Mouse (Mus musculus) thymus, adult 18-20 months (tissue): ENCODE results near the gene Jaml.
"Not testable (repeated sequence)": the region's sequence is repeated elsewhere in the genome, so short reads cannot be mapped to it uniquely, and the experiment has no call there.

Source experiments
- DNase-seq, 2 experiments: peaks; one replicate each; pipeline ENCODE4 v3.0.0; 2022; ENCODE audit warnings: mixed read lengths in 2 of 2

Jaml gene

GRCm38 (mm10) chr9:45079011-45079410 is at the start of gene Jaml:
Gene Jaml, plus strand, starts transcription at chr9:45079183.
- DNase-seq, result peak in 1 of 2 experiments; percentile 49

- DNase-seq, result no peak
These were observed 48.6 kb upstream of the Jaml start for GRCm38 (mm10) chr9:45030341-45030740.

GRCm38 (mm10) chr9:45032261-45032660 is 46.7 kb upstream of the Jaml start:
- no peak for DNase-seq

GRCm38 (mm10) chr9:45034526-45034925 is 44.5 kb upstream of the Jaml start:
- no peak for DNase-seq

- DNase-seq, result not testable (repeated sequence)
These were observed 41.2 kb upstream of the Jaml start for GRCm38 (mm10) chr9:45037803-45038202.

- no peak for DNase-seq
These were observed 39.5 kb upstream of the Jaml start, which contains the start of gene Mpzl2 for GRCm38 (mm10) chr9:45039499-45039898. Gene Mpzl2, plus strand, starts transcription at chr9:45039799.

GRCm38 (mm10) chr9:45040066-45040845 is 38.7 kb upstream of the Jaml start:
- DNase-seq, result no peak

- DNase-seq, result no peak
These were observed 37.7 kb upstream of the Jaml start for GRCm38 (mm10) chr9:45041131-45041838.

GRCm38 (mm10) chr9:45042056-45042720 is 36.8 kb upstream of the Jaml start:
- DNase-seq, result peak in 1 of 2 experiments; percentile 24

- DNase-seq, result no peak
These were observed 36.0 kb upstream of the Jaml start for GRCm38 (mm10) chr9:45042947-45043346.

- DNase-seq, result no peak
These were observed 32.0 kb upstream of the Jaml start for GRCm38 (mm10) chr9:45046973-45047372.

- DNase-seq, result no peak
These were observed 30.5 kb upstream of the Jaml start for GRCm38 (mm10) chr9:45048511-45048910.

- no peak for DNase-seq
These were observed 29.3 kb upstream of the Jaml start for GRCm38 (mm10) chr9:45049731-45050130.

GRCm38 (mm10) chr9:45050301-45050700 is 28.7 kb upstream of the Jaml start:
- no peak for DNase-seq

GRCm38 (mm10) chr9:45055082-45055713 is 23.8 kb upstream of the Jaml start, which contains the start of gene Mpzl3:
Gene Mpzl3, plus strand, starts transcription at chr9:45055186.
- DNase-seq, result peak; percentile 68 to 79

- DNase-seq, result no peak
These were observed 20.6 kb upstream of the Jaml start for GRCm38 (mm10) chr9:45058304-45058940.

GRCm38 (mm10) chr9:45060151-45060550 is 18.8 kb upstream of the Jaml start:
- DNase-seq, result no peak

- DNase-seq, result no peak
These were observed 16.3 kb upstream of the Jaml start for GRCm38 (mm10) chr9:45062677-45063076.

GRCm38 (mm10) chr9:45064421-45064820 is 14.6 kb upstream of the Jaml start:
- DNase-seq, result no peak

GRCm38 (mm10) chr9:45066735-45067134 is 12.2 kb upstream of the Jaml start:
- no peak for DNase-seq

- DNase-seq, result no peak
These were observed 7.2 kb upstream of the Jaml start for GRCm38 (mm10) chr9:45071800-45072199.

GRCm38 (mm10) chr9:45077859-45078258 is 1.1 kb upstream of the Jaml start:
- DNase-seq, result no peak
